Mouse (Mus musculus) bone marrow macrophage, adult 2 months (primary cell): ENCODE data around the gene Prkcb. TPM values are rescaled to one million over a fixed set of nuclear protein-coding genes. Genes with fewer than 3 reads are reported as not detected.

Source experiments
- H3K27ac ChIP-seq: 2 replicates; pipeline ENCODE4 v1.5.1; 2012; ENCODE audit warnings: low read depth, low read length; ENCODE audit not compliant: insufficient read depth
- H3K4me1 ChIP-seq: 2 replicates; pipeline ENCODE4 v1.6.1; 2012; ENCODE audit warnings: low read length; ENCODE audit not compliant: control insufficient read depth, insufficient read depth
- H3K4me3 ChIP-seq: 2 replicates; pipeline ENCODE4 v1.5.1; 2012; ENCODE audit warnings: mild to moderate bottlenecking, low read length, moderate library complexity; ENCODE audit not compliant: insufficient read depth
- CTCF ChIP-seq: IDR thresholded peaks from 2 replicates; pipeline ENCODE4 v1.5.1; 2012; ENCODE audit warnings: low read depth, mild to moderate bottlenecking, low read length, moderate library complexity
- POLR2A ChIP-seq: IDR thresholded peaks from 2 replicates; pipeline ENCODE4 v1.6.1; 2012; ENCODE audit warnings: mild to moderate bottlenecking, low read depth, low read length, borderline replicate concordance
- polyA plus RNA-seq: library from polyadenylated mRNA; stranded (reverse); fragments of >200 nt; gene quantifications from 2 replicates; pipeline ENCODE4 v1.2.4, GENCODE M21; 2012; ENCODE audit not compliant: missing spikeins, insufficient read depth, insufficient read length

Gene Prkcb
- polyA plus RNA-seq, 1 experiment, result 196 TPM

- Histone ChIP-seq H3K4me3 (no peak overlapping the region), H3K4me1 (no peaks in the 10 kb centered on the region), H3K27ac (no peak overlapping the region)
- TF ChIP-seq CTCF (peak; percentile 38; the same call in 1 of the 2 replicates), POLR2A (no peak)
Observed at GRCm38 (mm10) chr7:122667903-122668302, 379.4 kb downstream of the Prkcb start.

- no peak for TF ChIP-seq CTCF
- no peak for TF ChIP-seq POLR2A
- Histone ChIP-seq H3K4me3 (no peak within 1 kb of the TSS), H3K27ac (no peak within 1 kb of the TSS), H3K4me1 (no peaks in the 10 kb centered on the region)
Observed at GRCm38 (mm10) chr7:122670442-122670872, 381.9 kb downstream of the Prkcb start, which contains the start of gene Cacng3. Cacng3 (plus strand) TSS chr7:122670492.

DNA sequence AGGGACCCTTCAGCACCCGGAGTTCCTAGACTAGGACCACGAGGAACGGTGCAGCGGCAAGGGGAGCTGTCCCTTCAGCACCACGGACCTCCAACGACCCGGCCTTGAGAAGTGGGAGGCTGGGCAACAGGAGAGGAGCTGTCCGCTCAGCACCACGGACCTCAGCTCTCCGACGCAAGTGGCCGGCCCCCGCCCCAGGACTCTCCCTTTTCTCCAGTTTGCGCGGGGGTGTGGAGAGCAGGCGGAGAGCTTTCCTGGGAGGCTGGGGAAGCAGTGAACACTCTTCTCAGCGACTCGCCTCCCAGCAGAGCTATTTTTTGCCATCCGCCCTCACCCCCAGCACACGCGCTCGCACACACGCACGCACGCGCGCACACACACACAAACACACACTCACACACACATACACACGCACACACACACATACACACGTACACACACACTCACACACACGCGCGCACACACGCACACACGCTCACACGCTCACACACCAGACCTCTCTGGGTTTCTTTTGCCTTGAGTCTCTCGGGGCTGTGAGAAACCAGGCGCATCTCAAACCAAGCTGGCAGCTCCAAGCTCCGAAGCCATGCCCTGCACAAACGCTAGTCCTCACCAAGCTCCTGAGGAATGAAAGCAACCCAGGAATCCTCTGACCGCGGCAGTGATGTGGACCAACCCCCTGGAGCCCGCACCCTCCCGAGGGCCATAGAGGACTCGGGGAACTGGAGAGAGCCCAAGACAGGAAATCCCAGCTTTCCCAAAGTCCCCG lies 382.5 kb downstream of the Prkcb start:
- no peak overlapping the region for H3K27ac ChIP-seq
- TF ChIP-seq POLR2A (no peak), CTCF (no peak)
- H3K4me1 ChIP-seq, result no peaks in the 10 kb centered on the region
- H3K4me3 ChIP-seq, result no peak overlapping the region

DNA sequence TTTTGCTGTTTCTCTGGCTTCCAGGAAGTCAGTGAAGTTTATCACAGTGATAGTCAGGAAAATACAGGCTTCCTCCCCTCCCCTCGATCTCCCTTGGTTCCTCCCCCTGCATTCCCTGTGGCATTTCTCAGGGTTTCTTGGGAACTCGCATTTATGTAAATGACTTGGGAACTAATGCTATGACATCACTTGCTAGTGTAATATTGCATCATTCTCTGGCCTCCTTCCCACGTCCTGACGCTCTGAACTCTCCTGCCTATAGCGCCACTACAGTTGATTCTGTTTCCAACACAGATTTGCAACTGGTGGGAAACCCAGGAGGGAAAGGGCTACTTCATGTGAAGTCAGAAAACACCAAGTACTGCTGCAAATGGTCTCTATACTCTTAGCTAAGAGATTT lies 384.4 kb downstream of the Prkcb start:
- no peak overlapping the region for H3K27ac ChIP-seq
- TF ChIP-seq CTCF (no peak), POLR2A (no peak)
- H3K4me3 ChIP-seq, result no peak overlapping the region
- no peaks in the 10 kb centered on the region for H3K4me1 ChIP-seq

- no peak for TF ChIP-seq CTCF
- TF ChIP-seq POLR2A, result no peak
- Histone ChIP-seq H3K27ac (no peak overlapping the region), H3K4me1 (no peaks in the 10 kb centered on the region), H3K4me3 (no peak overlapping the region)
Observed at GRCm38 (mm10) chr7:122675207-122675606, 386.7 kb downstream of the Prkcb start.

Other genes with a start within 250 kb of the Prkcb start
- gene Ubfd1, start 221.6 kb upstream of the Prkcb start, polyA plus RNA-seq, result 27.9 and 29.7 TPM in 2 replicates
- 1.5 and 2.1 TPM in 2 replicates for gene Ears2, start 221.5 kb upstream of the Prkcb start, polyA plus RNA-seq
- 96.8 and 102 TPM in 2 replicates for gene Ndufab1, start 186.9 kb upstream of the Prkcb start, polyA plus RNA-seq
- 12.2 and 12.5 TPM in 2 replicates for gene Palb2, start 155.8 kb upstream of the Prkcb start, polyA plus RNA-seq
- gene Dctn5, start 155.7 kb upstream of the Prkcb start, polyA plus RNA-seq, result 118 and 129 TPM in 2 replicates
- 28.0 and 31.9 TPM in 2 replicates for gene Plk1, start 129.3 kb upstream of the Prkcb start, polyA plus RNA-seq
- not detected in 2 replicates for gene Ern2, start 102.5 kb upstream of the Prkcb start, polyA plus RNA-seq
- gene Chp2, start 69.3 kb upstream of the Prkcb start, polyA plus RNA-seq, result 0.99 and 1.3 TPM in 2 replicates